Mouse (Mus musculus): Measurements from ENCODE around the gene Hras. TPM values are rescaled to one million over a fixed set of nuclear protein-coding genes. Genes with fewer than 3 reads are reported as not detected.
A peak's percentile ranks its signal among the peaks of the same experiment; 100 is the strongest.

The Hras gene
- polyA plus RNA-seq, 1 experiment from 2014 or later = 21.9 TPM

DNA sequence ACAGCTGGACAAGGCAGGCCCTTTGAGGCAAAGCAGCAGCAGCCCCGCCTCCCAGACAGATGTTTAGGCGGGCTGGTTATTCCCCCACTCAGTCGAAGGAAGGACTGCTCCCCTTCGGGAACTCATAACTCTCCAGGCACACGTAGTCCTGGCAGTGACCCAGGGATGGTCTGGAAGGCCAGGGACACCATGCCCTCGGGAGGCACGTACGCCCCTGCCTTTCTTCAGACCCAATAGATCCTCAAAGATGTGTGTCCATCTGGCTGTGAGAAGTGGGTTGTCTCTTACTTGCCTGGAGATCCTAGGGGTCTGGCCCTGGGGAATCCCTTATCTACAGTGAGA is 28.3 kb upstream of the Hras start:
- Histone ChIP-seq H3K36me3 (ENCODE audit: control insufficient read depth, insufficient read depth, low read length) (peaks cover 4% of the 10 kb centered on the region; the same call in 1 of the 2 replicates), H3K9ac (ENCODE audit: low read depth, low read length) (peak overlapping the region; percentile 54), H3K27me3 (replicated peaks; ENCODE audit: control insufficient read depth, insufficient read depth, low read length) (no peaks in the 10 kb centered on the region), H3K9me3 (ENCODE audit: control insufficient read depth, low read length) (no peaks in the 10 kb centered on the region), H3K27ac (ENCODE audit: low read length) (peak overlapping the region; percentile 93), H3K4me1 (ENCODE audit: control insufficient read depth, insufficient read depth, low read length) (peaks cover 43% of the 10 kb centered on the region), H3K4me2 (ENCODE audit: low read depth, low read length) (peak overlapping the region; percentile 52), H3K4me3 (ENCODE audit: low read length) (peak overlapping the region; percentile 31)
- WGBS = 8% methylated on average over 8 of the region's 8 CpGs
- no peak for ATAC-seq

DNA sequence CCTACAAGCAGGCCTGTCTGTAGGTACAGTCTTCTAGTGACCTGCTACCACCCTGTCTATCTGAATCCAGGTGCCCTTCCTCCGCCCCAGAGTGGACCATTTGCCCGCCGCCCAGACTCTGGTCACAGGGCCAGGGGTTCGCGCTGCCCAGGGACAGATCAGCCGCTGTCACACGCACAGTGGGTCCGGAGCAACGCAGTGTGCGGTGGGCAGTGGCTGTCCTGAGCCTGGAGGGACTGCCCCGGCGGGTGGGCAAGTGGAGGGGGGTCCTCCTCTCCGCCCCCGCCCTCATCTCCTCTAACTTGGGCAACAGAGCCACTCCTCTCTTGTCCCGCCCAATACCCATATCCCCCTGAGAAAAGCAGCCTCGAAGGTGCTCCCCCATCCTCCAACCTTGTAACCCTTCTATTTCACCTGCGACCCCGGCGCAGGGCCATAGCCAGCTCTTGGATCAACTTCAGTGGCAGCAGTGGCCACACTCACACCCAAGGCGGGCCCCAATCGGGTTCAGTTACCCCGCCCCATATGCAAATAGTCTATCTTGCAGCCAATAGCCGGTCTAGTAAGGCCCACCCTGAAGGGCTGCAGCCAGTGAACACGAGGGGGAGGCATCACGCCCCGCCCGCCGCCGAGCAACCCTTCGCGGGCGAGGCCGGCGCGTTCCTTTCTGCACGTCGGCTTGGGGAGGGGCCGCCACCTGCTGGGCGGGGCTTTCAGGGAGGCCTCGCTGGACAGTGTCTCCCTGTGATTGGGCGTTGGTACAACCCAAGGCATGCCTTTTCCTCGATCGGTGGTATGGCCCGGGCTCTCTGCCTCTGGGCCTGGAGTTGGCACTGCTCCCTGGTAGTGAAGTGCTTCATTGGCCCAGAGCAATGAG is 27.7 kb upstream of the Hras start:
- WGBS = 3% methylated on average over 43 of the region's 44 CpGs
- Histone ChIP-seq H3K9ac (ENCODE audit: low read depth, low read length) (peak overlapping the region; percentile 87), H3K9me3 (ENCODE audit: control insufficient read depth, low read length) (no peaks in the 10 kb centered on the region), H3K27me3 (replicated peaks; ENCODE audit: control insufficient read depth, insufficient read depth, low read length) (no peaks in the 10 kb centered on the region), H3K4me1 (ENCODE audit: control insufficient read depth, insufficient read depth, low read length) (peaks cover 49% of the 10 kb centered on the region), H3K36me3 (ENCODE audit: control insufficient read depth, insufficient read depth, low read length) (peaks cover 4% of the 10 kb centered on the region; the same call in 1 of the 2 replicates), H3K27ac (ENCODE audit: low read length) (peak overlapping the region; percentile 93), H3K4me2 (ENCODE audit: low read depth, low read length) (peak overlapping the region; percentile 87), H3K4me3 (ENCODE audit: low read length) (peak overlapping the region; percentile 71)
- peak; percentile 96 for ATAC-seq

- no peaks in the 10 kb centered on the region for H3K9me3 ChIP-seq (ENCODE audit: control insufficient read depth, low read length)
- H3K27me3 ChIP-seq (replicated peaks; ENCODE audit: control insufficient read depth, insufficient read depth, low read length) = no peaks in the 10 kb centered on the region
- no peak for ATAC-seq
- peaks cover 50% of the 10 kb centered on the region for H3K4me1 ChIP-seq (ENCODE audit: control insufficient read depth, insufficient read depth, low read length)
- H3K9ac ChIP-seq (ENCODE audit: low read depth, low read length) = peak overlapping the region; percentile 87
- WGBS = 68% methylated on average over 1 of the region's 1 CpGs
- peak overlapping the region; percentile 87 for H3K4me2 ChIP-seq (ENCODE audit: low read depth, low read length)
- peak overlapping the region; percentile 85; the same call in 1 of the 2 replicates for H3K27ac ChIP-seq (ENCODE audit: low read length)
- peaks cover 4% of the 10 kb centered on the region; the same call in 1 of the 2 replicates for H3K36me3 ChIP-seq (ENCODE audit: control insufficient read depth, insufficient read depth, low read length)
- peak overlapping the region; percentile 71 for H3K4me3 ChIP-seq (ENCODE audit: low read length)
Measured at GRCm38 (mm10) chr7:141220377-141220776, 26.6 kb upstream of the Hras start.

- peak overlapping the region; percentile 31; the same call in 1 of the 2 replicates for H3K9ac ChIP-seq (ENCODE audit: low read depth, low read length)
- no peak for ATAC-seq
- peak overlapping the region; percentile 33 for H3K27ac ChIP-seq (ENCODE audit: low read length)
- no peak overlapping the region for H3K4me2 ChIP-seq (ENCODE audit: low read depth, low read length)
- no peaks in the 10 kb centered on the region for H3K9me3 ChIP-seq (ENCODE audit: control insufficient read depth, low read length)
- H3K36me3 ChIP-seq (ENCODE audit: control insufficient read depth, insufficient read depth, low read length) = peaks cover 4% of the 10 kb centered on the region; the same call in 1 of the 2 replicates
- no peak overlapping the region; the same call in 1 of the 2 replicates for H3K4me3 ChIP-seq (ENCODE audit: low read length)
- H3K27me3 ChIP-seq (replicated peaks; ENCODE audit: control insufficient read depth, insufficient read depth, low read length) = no peaks in the 10 kb centered on the region
- peaks cover 57% of the 10 kb centered on the region for H3K4me1 ChIP-seq (ENCODE audit: control insufficient read depth, insufficient read depth, low read length)
- WGBS = 71% methylated on average over 1 of the region's 1 CpGs
Measured at GRCm38 (mm10) chr7:141219558-141220099, 25.8 kb upstream of the Hras start.

DNA sequence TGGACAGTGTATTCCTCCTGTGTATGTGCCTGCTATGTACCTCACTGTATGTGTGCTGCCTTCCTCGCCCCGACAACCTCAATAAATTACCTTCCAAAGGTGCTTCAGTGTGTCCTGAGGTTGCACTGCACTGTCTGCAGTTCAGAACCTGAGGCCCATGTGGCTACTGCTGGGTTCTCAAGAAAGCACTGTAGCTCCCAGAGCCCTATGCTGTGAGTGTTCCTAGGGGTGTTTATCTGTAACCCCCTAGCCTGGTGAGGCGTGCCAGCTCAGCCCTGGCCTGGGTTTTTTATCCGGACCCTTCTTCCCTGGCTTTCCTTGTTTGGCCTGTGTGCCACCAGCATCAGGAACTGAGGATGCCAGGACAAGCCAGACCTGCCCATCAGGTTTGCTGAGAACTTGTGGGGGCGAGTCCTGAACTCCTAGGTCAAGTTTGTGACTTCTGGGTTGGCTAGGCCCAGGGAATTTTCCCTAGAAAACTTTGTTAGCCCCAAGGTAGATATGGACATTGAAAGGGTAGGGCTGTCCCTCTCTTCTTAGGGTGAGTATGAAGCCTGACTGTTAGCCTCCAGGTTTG is 24.8 kb upstream of the Hras start:
- no peak for ATAC-seq
- no peaks in the 10 kb centered on the region for H3K9me3 ChIP-seq (ENCODE audit: control insufficient read depth, low read length)
- peaks cover 65% of the 10 kb centered on the region for H3K4me1 ChIP-seq (ENCODE audit: control insufficient read depth, insufficient read depth, low read length)
- peak overlapping the region; percentile 54 for H3K27ac ChIP-seq (ENCODE audit: low read length)
- peak overlapping the region; percentile 85 for H3K9ac ChIP-seq (ENCODE audit: low read depth, low read length)
- peaks cover 4% of the 10 kb centered on the region; the same call in 1 of the 2 replicates for H3K36me3 ChIP-seq (ENCODE audit: control insufficient read depth, insufficient read depth, low read length)
- 69% methylated on average over 5 of the region's 5 CpGs for WGBS
- peak overlapping the region; percentile 74 for H3K4me3 ChIP-seq (ENCODE audit: low read length)
- no peaks in the 10 kb centered on the region for H3K27me3 ChIP-seq (replicated peaks; ENCODE audit: control insufficient read depth, insufficient read depth, low read length)
- peak overlapping the region; percentile 91 for H3K4me2 ChIP-seq (ENCODE audit: low read depth, low read length)

GRCm38 (mm10) chr7:141218141-141218540 is 24.3 kb upstream of the Hras start:
- peaks cover 69% of the 10 kb centered on the region for H3K4me1 ChIP-seq (ENCODE audit: control insufficient read depth, insufficient read depth, low read length)
- no peak for ATAC-seq
- peak overlapping the region; percentile 74 for H3K4me3 ChIP-seq (ENCODE audit: low read length)
- peak overlapping the region; percentile 85 for H3K9ac ChIP-seq (ENCODE audit: low read depth, low read length)
- peak overlapping the region; percentile 91 for H3K4me2 ChIP-seq (ENCODE audit: low read depth, low read length)
- peak overlapping the region; percentile 38 for H3K27ac ChIP-seq (ENCODE audit: low read length)
- no peaks in the 10 kb centered on the region for H3K27me3 ChIP-seq (replicated peaks; ENCODE audit: control insufficient read depth, insufficient read depth, low read length)
- WGBS = 68% methylated on average over 3 of the region's 3 CpGs
- H3K9me3 ChIP-seq (ENCODE audit: control insufficient read depth, low read length) = no peaks in the 10 kb centered on the region
- peaks cover 4% of the 10 kb centered on the region; the same call in 1 of the 2 replicates for H3K36me3 ChIP-seq (ENCODE audit: control insufficient read depth, insufficient read depth, low read length)

- Histone ChIP-seq H3K27me3 (replicated peaks; ENCODE audit: control insufficient read depth, insufficient read depth, low read length) (no peaks in the 10 kb centered on the region), H3K9ac (ENCODE audit: low read depth, low read length) (peak overlapping the region; percentile 85), H3K4me2 (ENCODE audit: low read depth, low read length) (peak overlapping the region; percentile 91), H3K4me3 (ENCODE audit: low read length) (peak overlapping the region; percentile 74), H3K27ac (ENCODE audit: low read length) (peak overlapping the region; percentile 98), H3K36me3 (ENCODE audit: control insufficient read depth, insufficient read depth, low read length) (peaks cover 4% of the 10 kb centered on the region; the same call in 1 of the 2 replicates), H3K9me3 (ENCODE audit: control insufficient read depth, low read length) (no peaks in the 10 kb centered on the region), H3K4me1 (ENCODE audit: control insufficient read depth, insufficient read depth, low read length) (peaks cover 65% of the 10 kb centered on the region)
- 80% methylated on average over 17 of the region's 17 CpGs for WGBS
- ATAC-seq = no peak
Measured at GRCm38 (mm10) chr7:141217343-141218013, 23.7 kb upstream of the Hras start.

DNA sequence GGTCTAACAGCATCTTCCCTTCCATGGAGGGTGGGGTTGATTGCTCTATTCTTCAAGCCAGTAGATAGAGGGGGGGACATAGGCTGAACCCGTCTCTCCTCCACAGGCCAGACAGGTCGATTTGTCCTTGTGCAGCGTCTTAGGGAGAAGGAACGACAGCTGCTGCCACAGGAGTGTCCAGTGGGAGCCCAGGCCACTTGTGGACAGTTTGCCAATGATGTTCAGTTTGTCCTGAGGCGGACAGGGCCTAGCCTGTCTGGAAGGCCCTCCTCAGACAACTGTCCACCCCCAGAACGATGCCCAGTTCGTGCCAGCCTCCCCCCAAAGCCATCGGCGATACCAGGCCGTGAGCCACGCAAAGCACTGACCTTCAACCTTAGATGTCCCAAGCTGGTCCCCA is 23.1 kb upstream of the Hras start:
- peaks cover 61% of the 10 kb centered on the region for H3K4me1 ChIP-seq (ENCODE audit: control insufficient read depth, insufficient read depth, low read length)

More for the DNA sequence above, 23.1 kb upstream of the Hras start:
- 75% methylated on average over 11 of the region's 11 CpGs for WGBS
- ATAC-seq = no peak
- H3K4me2 ChIP-seq (ENCODE audit: low read depth, low read length) = peak overlapping the region; percentile 91
- no peaks in the 10 kb centered on the region for H3K9me3 ChIP-seq (ENCODE audit: control insufficient read depth, low read length)
- peak overlapping the region; percentile 85 for H3K9ac ChIP-seq (ENCODE audit: low read depth, low read length)
- peak overlapping the region; percentile 74 for H3K4me3 ChIP-seq (ENCODE audit: low read length)
- H3K27me3 ChIP-seq (replicated peaks; ENCODE audit: control insufficient read depth, insufficient read depth, low read length) = no peaks in the 10 kb centered on the region
- H3K36me3 ChIP-seq (ENCODE audit: control insufficient read depth, insufficient read depth, low read length) = peaks cover 4% of the 10 kb centered on the region; the same call in 1 of the 2 replicates
- H3K27ac ChIP-seq (ENCODE audit: low read length) = peak overlapping the region; percentile 98
